Mouse (Mus musculus): ENCODE results near the gene Tcf20.

DNA sequence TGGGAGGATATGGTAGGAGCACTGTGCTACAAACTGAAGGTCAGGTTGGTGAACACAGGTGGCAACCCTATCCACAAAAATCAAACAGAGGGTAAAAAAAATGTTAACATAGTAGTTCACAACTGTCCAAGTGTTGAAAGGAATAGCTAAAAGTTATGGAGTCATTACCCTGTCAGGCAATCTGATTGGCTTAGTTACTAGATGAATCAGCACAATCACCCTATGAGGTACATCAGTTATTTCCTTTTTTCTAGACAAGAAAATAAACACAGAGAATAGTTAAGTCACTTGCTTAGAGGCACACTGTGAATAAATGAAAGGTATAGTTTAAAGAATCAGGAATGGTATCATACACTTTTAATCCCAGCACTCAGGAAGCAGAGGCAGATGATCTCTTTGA lies 110.4 kb downstream of the Tcf20 start:
- TF ChIP-seq CTCF (IDR thresholded peaks at IDR 0.05; ENCODE audit: low read depth), result no peak
- no peak for TF ChIP-seq EP300 (IDR thresholded peaks at IDR 0.05; ENCODE audit: low read depth)
